Mouse (Mus musculus) heart, postnatal 0 days (tissue): Measurements from ENCODE around the gene Specc1l. TPM values are rescaled to one million over a fixed set of nuclear protein-coding genes. Genes with fewer than 3 reads are reported as not detected.
"Not testable (repeated sequence)": the region's sequence is repeated elsewhere in the genome, so short reads cannot be mapped to it uniquely, and the experiment has no call there.

Source experiments
- ATAC-seq: fragments of 200-750 bp; cut with Nextera tagmentation; 2 replicates; pipeline ENCODE4 v1.8.0; 2017; ENCODE audit warnings: low read depth, moderate number of reproducible peaks, moderate library complexity; ENCODE audit not compliant: insufficient read depth
- DNase-seq: peaks from one replicate; pipeline ENCODE4 v3.0.0-alpha.2; 2016; ENCODE audit warnings: low spot score
- H3K27ac ChIP-seq: fragments of 300-500 bp; sonication (generic); 2 replicates; pipeline ENCODE4 v1.5.1; 2014; ENCODE audit warnings: low read depth, mild to moderate bottlenecking
- H3K27me3 ChIP-seq: fragments of 300-500 bp; sonication (generic); 2 replicates; pipeline ENCODE4 v1.6.1; 2014; ENCODE audit warnings: low read length, mixed read lengths; ENCODE audit not compliant: control insufficient read depth, insufficient read depth
- H3K36me3 ChIP-seq: fragments of 300-500 bp; sonication (generic); replicated peaks from 2 replicates; pipeline ENCODE4 v1.6.1; 2014; ENCODE audit warnings: low read length, mixed read lengths; ENCODE audit not compliant: control insufficient read depth, insufficient read depth
- H3K4me1 ChIP-seq: fragments of 300-500 bp; sonication (generic); 2 replicates; pipeline ENCODE4 v1.6.1; 2014; ENCODE audit warnings: antibody characterized with exemption; ENCODE audit not compliant: control insufficient read depth, insufficient read depth
- H3K4me2 ChIP-seq: fragments of 300-500 bp; sonication (generic); 2 replicates; pipeline ENCODE4 v1.6.1; 2014; ENCODE audit warnings: low read depth, mild to moderate bottlenecking, low read length, moderate library complexity
- H3K4me3 ChIP-seq: fragments of 300-500 bp; sonication (generic); 2 replicates; pipeline ENCODE4 v1.5.1; 2014; ENCODE audit warnings: low read depth, low read length
- H3K9ac ChIP-seq: fragments of 300-500 bp; sonication (generic); replicated peaks from 2 replicates; pipeline ENCODE4 v1.6.1; 2014; ENCODE audit warnings: low read depth, low read length, mixed read lengths
- H3K9me3 ChIP-seq: fragments of 300-500 bp; sonication (generic); replicated peaks from 2 replicates; pipeline ENCODE4 v1.6.1; 2016; ENCODE audit warnings: low read length; ENCODE audit not compliant: control insufficient read depth
- CTCF ChIP-seq: IDR thresholded peaks from 2 replicates; pipeline ENCODE4 v1.5.1; 2016; ENCODE audit warnings: antibody characterized with exemption, control low read depth, low read depth
- EP300 ChIP-seq: IDR thresholded peaks from 2 replicates; pipeline ENCODE4 v1.6.1; 2016; ENCODE audit warnings: antibody characterized with exemption, low read depth
- WGBS: fragments of 180-500 bp; shearing (Covaris S2); extraction: QIAGEN DNeasy Blood & Tissue Kit; methylation state at CpG from one replicate; pipeline ENCODE4 v1.1.7; 2014; 5-methylcytosine and 5-hydroxymethylcytosine counted together
- polyA plus RNA-seq: library from polyadenylated mRNA; unstranded; fragments of >200 nt; fragmentation: Nextera tagmentation; extraction: Ambion mirVana; gene quantifications from 2 replicates; pipeline ENCODE4 v1.2.1, GENCODE M21; 2015
- total RNA-seq: library from RNA; depleted of rRNA; stranded (reverse); fragments of >200 nt; gene quantifications from 2 replicates; pipeline ENCODE4 v1.2.3, GENCODE M21; 2014; ENCODE audit warnings: low replicate concordance

Gene Specc1l
- total and polyA plus RNA-seq, 2 experiments from 2014 or later, result 13.3 to 23.4 TPM

- ATAC-seq (peak; percentile 41; the same call in 1 of the 2 replicates), DNase-seq (no peak)
- no peak overlapping the region for H3K9ac ChIP-seq
- H3K4me1 ChIP-seq, result no peaks in the 10 kb centered on the region; the same call in 1 of the 2 replicates
- no peaks in the 10 kb centered on the region for H3K9me3 ChIP-seq
- TF ChIP-seq CTCF (0 out of 2 replicates have a peak, but pooled peaks have one; percentile 5), EP300 (no peak)
- H3K4me2 ChIP-seq, result no peak overlapping the region
- H3K36me3 ChIP-seq, result 0 out of 2 replicates have a peak, but pooled peaks cover 6% of the 10 kb centered on the region
- no peak overlapping the region for H3K27ac ChIP-seq
- H3K4me3 ChIP-seq, result no peak overlapping the region
- H3K27me3 ChIP-seq, result no peaks in the 10 kb centered on the region
- whole genome bisulfite sequencing, result 64% methylated on average over 6 of the region's 6 CpGs
Observed at GRCm38 (mm10) chr10:75335075-75335474, 123.2 kb downstream of the Specc1l start.

GRCm38 (mm10) chr10:75337231-75337630 lies 125.4 kb downstream of the Specc1l start:
- no peak for TF ChIP-seq CTCF
- TF ChIP-seq EP300, result no peak
- 0 out of 2 replicates have a peak, but pooled peaks cover 6% of the 10 kb centered on the region for H3K36me3 ChIP-seq
- ATAC-seq (no peak), DNase-seq (no peak)
- no peaks in the 10 kb centered on the region for H3K9me3 ChIP-seq
- no peak overlapping the region for H3K4me2 ChIP-seq
- no peaks in the 10 kb centered on the region; the same call in 1 of the 2 replicates for H3K4me1 ChIP-seq
- no peak overlapping the region for H3K9ac ChIP-seq
- H3K27me3 ChIP-seq, result no peaks in the 10 kb centered on the region
- no peak overlapping the region for H3K27ac ChIP-seq
- H3K4me3 ChIP-seq, result no peak overlapping the region
- WGBS, result 82% methylated on average over 10 of the region's 10 CpGs

GRCm38 (mm10) chr10:75338852-75339251 lies 127.0 kb downstream of the Specc1l start:
- 75% methylated on average over 5 of the region's 5 CpGs for WGBS
- Histone ChIP-seq H3K4me2 (no peak overlapping the region), H3K9me3 (no peaks in the 10 kb centered on the region), H3K4me1 (no peaks in the 10 kb centered on the region), H3K9ac (no peak overlapping the region), H3K4me3 (no peak overlapping the region), H3K27me3 (no peaks in the 10 kb centered on the region), H3K36me3 (no peaks in the 10 kb centered on the region), H3K27ac (no peak overlapping the region)
- ATAC-seq (no peak), DNase-seq (no peak)
- TF ChIP-seq EP300 (no peak), CTCF (no peak)

GRCm38 (mm10) chr10:75339377-75339776 lies 127.5 kb downstream of the Specc1l start:
- no peak for ATAC-seq
- DNase-seq, result no peak
- Histone ChIP-seq H3K9me3 (no peaks in the 10 kb centered on the region), H3K27ac (no peak overlapping the region), H3K27me3 (no peaks in the 10 kb centered on the region), H3K4me3 (no peak overlapping the region), H3K9ac (no peak overlapping the region), H3K4me1 (0 out of 2 replicates have a peak, but pooled peaks cover 4% of the 10 kb centered on the region), H3K36me3 (no peaks in the 10 kb centered on the region), H3K4me2 (no peak overlapping the region)
- 83% methylated on average over 7 of the region's 7 CpGs for WGBS
- TF ChIP-seq CTCF (no peak), EP300 (no peak)

- ATAC-seq, result no peak
- whole genome bisulfite sequencing, result 33% methylated on average over 8 of the region's 8 CpGs
- TF ChIP-seq EP300, result no peak
Observed at GRCm38 (mm10) chr10:75341936-75342335, 130.1 kb downstream of the Specc1l start.

GRCm38 (mm10) chr10:75344563-75344962 lies 132.7 kb downstream of the Specc1l start:
- H3K4me3 ChIP-seq, H3K4me2 ChIP-seq, H3K27me3 ChIP-seq: not testable (repeated sequence)

More at GRCm38 (mm10) chr10:75341936-75342335, 130.1 kb downstream of the Specc1l start:
- H3K9ac ChIP-seq, result no peak overlapping the region
- H3K27me3 ChIP-seq, result no peaks in the 10 kb centered on the region
- no peak overlapping the region for H3K4me2 ChIP-seq
- DNase-seq, result no peak
- 0 out of 2 replicates have a peak, but pooled peaks cover 4% of the 10 kb centered on the region for H3K9me3 ChIP-seq
- H3K4me1 ChIP-seq, result peaks cover 14% of the 10 kb centered on the region
- no peaks in the 10 kb centered on the region for H3K36me3 ChIP-seq
- no peak overlapping the region for H3K4me3 ChIP-seq
- no peak overlapping the region for H3K27ac ChIP-seq

More at GRCm38 (mm10) chr10:75344563-75344962, 132.7 kb downstream of the Specc1l start:
- not testable (repeated sequence) for H3K36me3 ChIP-seq, H3K9me3 ChIP-seq, DNase-seq, H3K9ac ChIP-seq
- 62% methylated on average over 1 of the region's 1 CpGs for WGBS
- Histone ChIP-seq H3K4me1 (peaks cover 14% of the 10 kb centered on the region), H3K27ac (peak overlapping the region; percentile 62; the same call in 1 of the 2 replicates)
- 0 out of 2 replicates have a peak, but pooled peaks have one; percentile 24 for ATAC-seq
